Mouse (Mus musculus) erythroid progenitor cell, adult 5-6 weeks (primary cell): ENCODE data around the gene Impdh2. TPM values are rescaled to one million over a fixed set of nuclear protein-coding genes. Genes with fewer than 3 reads are reported as not detected.

Experiments used
- ATAC-seq: replicated peaks from 2 replicates; pipeline ENCODE4 v1.8.0; 2016; ENCODE audit warnings: moderate number of reproducible peaks, mild to moderate bottlenecking, moderate TSS enrichment, inconsistent platforms; ENCODE audit not compliant: poor library complexity, low FRiP score, severe bottlenecking
- total RNA-seq, 2 experiments: library from RNA; stranded (forward) in 1 of 2; stranded (reverse) in 1 of 2; fragments of 150-400 nt in 1 of 2; fragments of 186-747, 209-891 nt in 1 of 2; gene quantifications; 2 replicates each; pipeline versions ENCODE4 v1.2.3 to v1.2.4; 2015 to 2017; ENCODE audit warnings: low replicate concordance in 2 of 2

Impdh2 gene
- total RNA-seq (2015; ENCODE audit: low replicate concordance) (28.8 and 75.0 TPM in 2 replicates), total RNA-seq (2017; ENCODE audit: low replicate concordance) (37.1 and 46.5 TPM in 2 replicates)

DNA sequence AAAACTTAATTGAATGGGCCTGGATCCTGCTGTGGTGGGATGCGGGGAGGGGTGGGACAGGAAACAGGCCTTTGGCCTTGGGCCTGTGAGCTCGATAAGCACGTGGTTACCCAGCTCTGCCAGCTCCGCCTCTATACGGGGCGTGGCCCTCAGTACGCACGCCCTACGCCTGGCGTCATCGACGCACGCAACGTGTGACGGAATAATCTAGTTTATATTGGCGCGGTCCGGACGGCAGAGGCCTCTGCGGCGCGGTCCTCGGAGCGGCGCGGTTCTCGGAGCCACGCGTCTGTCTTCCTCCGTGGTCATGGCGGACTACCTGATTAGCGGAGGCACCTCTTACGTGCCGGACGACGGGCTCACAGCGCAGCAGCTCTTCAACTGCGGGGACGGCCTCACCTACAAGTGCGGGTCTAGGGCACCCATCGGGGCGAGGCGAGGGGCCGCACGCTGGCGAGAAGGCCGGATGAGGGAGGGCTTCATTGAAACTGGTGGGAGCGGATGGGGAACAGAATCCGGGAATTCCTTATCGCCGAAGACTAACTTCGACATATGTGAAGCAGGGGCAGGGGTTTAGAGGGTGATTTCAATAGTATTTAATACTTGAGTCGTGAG is at the start of gene Impdh2:
Gene Impdh2, plus strand, starts transcription at position 60 of the 615 bp plus-strand sequence.
- peak; percentile 99 for ATAC-seq

GRCm38 (mm10) chr9:108516380-108517251 is 43.5 kb upstream of the Impdh2 start, which contains the start of gene Qrich1:
Qrich1 (plus strand) TSS chr9:108516806.
- peak; percentile 96 for ATAC-seq

GRCm38 (mm10) chr9:108517253-108517930 is 42.7 kb upstream of the Impdh2 start:
- peak; percentile 53 for ATAC-seq

GRCm38 (mm10) chr9:108517931-108518332 is 42.2 kb upstream of the Impdh2 start:
- peak; percentile 10; the same call in 1 of the 2 replicates for ATAC-seq

GRCm38 (mm10) chr9:108521604-108522003 is 38.5 kb upstream of the Impdh2 start:
- ATAC-seq: no peak

DNA sequence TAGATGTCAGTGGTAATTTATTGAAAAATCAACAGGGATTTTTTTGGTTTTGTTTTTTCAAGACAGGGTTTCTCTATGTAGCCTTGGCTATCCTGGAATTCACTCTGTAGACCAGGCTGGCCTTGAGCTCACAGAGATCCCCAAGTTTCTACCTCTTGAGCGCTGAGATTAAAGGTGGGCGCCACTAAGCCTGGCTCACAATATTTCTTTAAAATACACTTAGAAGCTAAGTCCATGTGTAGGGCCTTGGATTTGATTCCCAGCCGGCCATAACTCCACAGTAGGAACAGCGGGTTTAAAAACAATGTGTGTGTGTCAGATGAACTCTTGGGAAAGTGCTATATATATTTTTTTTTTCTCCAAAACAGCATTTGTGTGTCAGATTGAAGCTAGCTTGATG is 36.7 kb upstream of the Impdh2 start:
- ATAC-seq: no peak

GRCm38 (mm10) chr9:108525400-108525799 is 34.7 kb upstream of the Impdh2 start:
- ATAC-seq: no peak

- no peak for ATAC-seq
These were observed 29.1 kb upstream of the Impdh2 start for GRCm38 (mm10) chr9:108530954-108531353.

DNA sequence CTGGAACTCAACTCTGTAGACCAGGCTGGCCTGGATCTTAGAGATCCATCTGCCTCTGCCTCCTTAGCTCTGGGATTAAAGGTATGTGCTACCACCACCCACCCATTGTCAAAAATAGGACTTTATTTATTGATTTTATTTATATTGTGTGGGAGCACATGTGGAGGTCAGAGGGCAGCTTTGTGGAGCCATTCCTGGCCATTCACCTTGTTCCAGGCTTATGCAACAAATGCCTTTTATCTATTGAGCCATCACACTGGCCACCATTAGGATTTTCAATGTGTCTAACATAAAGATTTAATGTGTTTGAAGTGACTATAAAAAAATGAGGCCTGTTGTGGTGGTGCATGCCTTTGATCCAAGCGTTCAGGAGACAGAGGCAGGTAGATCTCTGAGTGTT is 28.6 kb upstream of the Impdh2 start:
- ATAC-seq: no peak

GRCm38 (mm10) chr9:108540846-108541245 is 19.2 kb upstream of the Impdh2 start:
- no peak for ATAC-seq

DNA sequence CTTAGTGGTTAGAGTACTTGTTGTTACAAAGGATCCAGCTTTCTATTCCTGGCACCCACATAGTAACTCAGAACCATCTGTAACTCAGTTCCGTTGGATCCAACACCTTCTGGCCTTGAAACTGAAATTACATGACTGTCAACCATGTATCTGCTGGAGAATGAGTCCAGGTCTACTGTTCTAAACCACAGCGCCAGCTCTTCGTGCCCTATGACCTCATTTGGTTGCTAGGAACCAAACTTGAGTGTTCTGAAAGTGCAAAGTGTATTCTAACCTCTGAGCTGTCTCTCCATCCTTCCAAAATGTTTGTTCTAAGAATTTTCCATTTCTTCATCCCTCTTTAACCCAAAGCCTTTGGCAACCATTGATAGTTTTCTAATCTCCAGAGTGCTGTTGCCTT is 14.1 kb upstream of the Impdh2 start:
- no peak for ATAC-seq

GRCm38 (mm10) chr9:108546875-108547274 is 13.2 kb upstream of the Impdh2 start:
- no peak for ATAC-seq

DNA sequence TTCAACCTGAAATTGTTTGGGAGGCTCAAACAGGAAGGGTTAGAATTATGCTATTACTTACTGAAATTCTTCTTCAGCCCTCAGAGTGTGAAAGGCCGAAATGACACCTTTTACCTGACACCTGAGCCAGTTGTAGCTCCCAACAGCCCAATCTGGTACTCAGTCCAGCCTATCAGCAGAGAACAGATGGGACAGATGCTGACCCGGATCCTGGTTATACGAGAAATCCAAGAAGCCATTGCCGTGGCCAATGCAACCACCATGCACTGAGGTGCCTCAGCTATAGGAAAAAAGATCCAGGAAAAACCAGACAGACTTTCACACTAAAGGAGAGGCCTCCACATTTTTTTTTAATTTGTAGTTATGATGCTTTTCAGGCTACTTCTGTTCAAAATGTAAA is 917 bp upstream of the Impdh2 start:
- no peak for ATAC-seq

- no peak for ATAC-seq
These were observed 3.6 kb downstream of the Impdh2 start for GRCm38 (mm10) chr9:108563671-108564070.

DNA sequence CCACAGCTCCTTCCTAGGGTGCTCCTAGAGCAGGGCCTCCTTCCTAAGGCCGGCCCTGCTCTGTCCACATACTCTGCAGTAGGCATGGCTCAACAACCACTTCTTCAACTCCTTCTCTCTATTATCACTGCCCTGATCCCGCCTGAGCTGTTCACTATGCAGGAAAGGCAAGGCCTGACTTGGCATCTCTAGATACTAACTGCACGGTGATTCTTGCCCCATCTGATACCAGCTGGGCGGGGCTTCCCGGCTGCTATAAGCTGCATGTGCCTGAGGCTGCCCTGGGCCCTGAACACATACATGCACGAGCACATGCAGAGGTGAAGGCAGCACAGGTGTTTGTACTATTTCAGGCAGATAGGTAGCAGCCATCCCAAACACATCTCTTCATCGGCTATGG is 4.0 kb downstream of the Impdh2 start:
- ATAC-seq: no peak

GRCm38 (mm10) chr9:108565881-108566814 is 6.1 kb downstream of the Impdh2 start:
- ATAC-seq: peak; percentile 5

- ATAC-seq: peak; percentile 74
These were observed 7.0 kb downstream of the Impdh2 start, which contains the start of gene Ndufaf3 for GRCm38 (mm10) chr9:108566815-108567776. Ndufaf3 (minus strand) TSS chr9:108567434.

GRCm38 (mm10) chr9:108567931-108568419 is 7.9 kb downstream of the Impdh2 start:
- ATAC-seq: no peak
